Mouse (Mus musculus): ENCODE data around the gene Pi4ka.

Gene Pi4ka

DNA sequence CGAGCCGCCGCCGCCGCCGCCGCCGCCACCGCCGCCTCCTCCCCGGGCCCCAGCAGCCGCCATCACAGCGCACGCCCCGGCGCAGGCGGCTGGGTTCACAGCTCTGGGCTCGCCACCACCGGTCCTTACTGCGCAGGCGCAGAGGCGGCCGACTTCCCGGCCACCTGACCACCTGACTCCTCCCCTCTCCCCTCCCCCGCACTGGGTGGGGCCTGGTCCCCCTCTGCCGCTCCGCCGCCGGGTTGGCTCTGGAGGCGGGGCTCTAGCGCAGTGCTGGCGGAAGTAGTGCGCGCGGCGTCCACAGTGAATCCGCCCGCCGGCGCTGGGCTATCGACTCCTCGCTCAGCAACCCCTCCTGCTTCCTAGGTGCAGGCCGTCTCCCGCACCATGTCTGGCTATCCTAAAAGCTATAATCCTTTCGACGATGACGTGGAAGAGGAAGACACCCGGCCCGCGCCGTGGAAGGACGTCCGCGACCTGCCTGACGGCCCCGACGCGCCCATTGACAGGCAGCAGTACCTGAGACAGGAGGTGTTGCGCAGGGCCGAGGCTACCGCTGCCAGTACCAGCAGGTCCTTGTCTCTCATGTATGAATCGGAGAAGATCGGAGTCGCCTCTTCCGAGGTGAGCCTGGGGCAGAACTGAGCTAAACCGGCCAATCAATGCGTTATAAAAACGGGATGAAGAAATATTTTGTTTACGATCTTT, at the start of gene Pi4ka, which contains the start of gene Snap29:
Gene Pi4ka (minus strand): TSS at position 579 of the 708 bp plus-strand sequence.
Gene Snap29 (plus strand): TSS at position 251 of the 708 bp plus-strand sequence.
- peak; percentile 100 for DNase-seq (ENCODE audit: low spot score)

DNA sequence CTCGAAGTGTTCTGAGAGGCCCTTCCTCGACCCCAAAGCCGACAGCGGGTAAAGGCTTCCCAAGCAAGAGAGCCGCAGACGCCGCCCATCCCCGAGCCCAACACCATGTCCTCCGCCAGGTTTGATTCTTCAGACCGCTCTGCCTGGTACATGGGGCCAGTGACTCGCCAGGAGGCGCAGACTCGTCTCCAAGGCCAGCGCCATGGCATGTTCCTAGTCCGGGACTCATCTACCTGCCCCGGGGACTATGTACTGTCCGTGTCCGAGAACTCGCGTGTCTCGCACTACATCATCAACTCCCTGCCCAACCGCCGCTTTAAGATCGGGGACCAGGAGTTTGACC, 46.2 kb upstream of the Pi4ka start:
- no peak for DNase-seq (ENCODE audit: low spot score)

DNA sequence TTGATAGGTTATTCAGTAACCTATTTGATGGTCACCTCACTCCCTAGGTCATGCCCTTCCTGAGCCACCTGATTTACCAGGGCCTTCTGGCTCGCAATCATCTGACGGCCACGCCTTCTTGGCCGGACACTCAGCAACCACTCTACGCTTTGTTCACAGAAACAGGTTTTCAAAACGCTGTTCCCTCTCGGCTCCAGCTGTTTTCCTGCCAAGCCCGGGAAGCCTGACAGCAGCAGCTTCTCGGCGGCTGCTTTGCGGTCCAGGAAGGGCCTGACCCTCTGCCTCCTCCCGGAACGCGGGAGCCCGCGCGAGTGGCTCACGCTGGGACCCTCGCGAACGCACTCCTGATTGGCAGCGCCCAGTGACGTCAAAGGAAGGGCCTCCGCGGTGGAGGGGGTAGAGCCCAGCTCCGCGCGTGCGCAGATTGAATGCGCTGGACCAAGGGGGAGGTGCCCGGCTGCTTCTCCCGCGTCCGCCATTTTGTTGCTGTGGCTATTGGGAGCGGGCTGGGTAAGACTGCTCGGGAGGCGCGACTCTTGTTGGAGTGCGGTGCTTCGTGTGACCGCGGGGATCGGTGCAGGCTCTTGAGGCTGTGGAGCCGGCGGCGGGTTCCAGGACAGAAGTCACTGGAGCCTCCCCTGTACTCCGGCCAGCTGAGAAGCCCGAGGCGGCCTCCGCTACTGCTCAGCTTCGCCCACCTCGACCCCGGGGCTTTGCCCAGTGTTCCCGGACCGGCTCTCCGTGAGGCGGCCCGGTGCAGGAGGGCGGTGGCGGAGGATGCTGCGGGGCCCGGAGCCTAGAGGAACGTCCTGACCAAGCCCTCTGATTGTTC, 45.6 kb upstream of the Pi4ka start, which contains the start of gene Crkl:
Gene Crkl (plus strand): TSS at position 447 of the 832 bp plus-strand sequence.
- DNase-seq (ENCODE audit: low spot score), result peak; percentile 98

DNA sequence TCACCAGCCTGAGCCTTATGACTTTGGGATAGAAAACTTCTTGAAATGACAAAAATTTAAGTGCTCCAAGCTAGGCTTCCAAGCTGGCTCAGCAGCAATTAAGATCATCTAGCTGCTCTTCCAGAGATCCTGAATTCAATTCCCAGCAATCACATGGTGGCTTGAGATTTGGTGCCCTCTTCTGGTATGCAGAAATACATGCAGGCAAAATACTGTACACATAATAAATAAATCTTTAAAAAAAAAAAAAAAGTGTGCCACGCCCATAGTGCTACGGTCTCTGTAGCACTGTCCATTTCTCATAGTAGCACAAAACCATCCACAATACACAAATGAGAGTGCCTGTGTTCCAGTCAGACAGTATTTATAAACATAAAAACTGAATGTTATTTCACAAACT, 26.5 kb upstream of the Pi4ka start:
- no peak for DNase-seq (ENCODE audit: low spot score)

DNA sequence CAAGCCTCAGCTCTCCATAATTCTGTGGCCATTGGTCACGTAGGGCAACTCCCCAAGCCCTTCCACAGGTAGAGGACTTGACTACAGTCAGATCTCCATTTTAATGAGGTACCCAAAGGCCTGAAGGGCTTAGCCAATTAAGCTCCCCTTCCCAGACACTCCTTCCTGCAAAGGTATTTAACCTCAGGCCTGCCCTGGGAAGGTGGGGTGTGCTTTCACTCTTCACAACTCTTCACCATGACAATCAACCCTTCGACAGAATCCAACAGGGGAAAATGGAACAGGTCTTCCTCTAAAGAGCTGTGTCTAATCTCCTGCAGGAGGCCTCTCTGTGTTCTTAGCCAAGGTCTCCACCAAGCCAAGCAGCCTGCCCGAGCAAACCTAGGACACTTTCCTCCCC, 16.9 kb upstream of the Pi4ka start:
- no peak for DNase-seq (ENCODE audit: low spot score)

DNA sequence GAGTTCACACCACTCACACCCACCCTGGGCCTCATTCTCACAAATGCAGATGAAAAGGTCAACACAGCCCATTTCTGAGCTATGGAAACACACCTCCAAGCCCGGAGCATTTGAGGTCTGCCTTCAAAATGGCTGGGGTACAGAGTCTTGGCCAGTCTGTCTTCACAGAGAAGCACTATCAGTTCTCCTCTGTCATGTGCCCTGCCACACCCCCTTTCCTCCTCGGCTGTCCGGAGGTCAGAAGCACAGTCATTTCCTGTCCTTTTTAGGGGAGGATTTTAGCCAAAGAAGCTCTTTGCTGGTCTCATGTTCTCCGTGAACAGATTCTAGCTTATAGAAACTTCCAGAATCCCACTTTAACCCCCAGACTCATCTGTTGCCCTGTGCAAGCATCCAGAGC, 4.1 kb upstream of the Pi4ka start:
- DNase-seq (ENCODE audit: low spot score), result no peak

DNA sequence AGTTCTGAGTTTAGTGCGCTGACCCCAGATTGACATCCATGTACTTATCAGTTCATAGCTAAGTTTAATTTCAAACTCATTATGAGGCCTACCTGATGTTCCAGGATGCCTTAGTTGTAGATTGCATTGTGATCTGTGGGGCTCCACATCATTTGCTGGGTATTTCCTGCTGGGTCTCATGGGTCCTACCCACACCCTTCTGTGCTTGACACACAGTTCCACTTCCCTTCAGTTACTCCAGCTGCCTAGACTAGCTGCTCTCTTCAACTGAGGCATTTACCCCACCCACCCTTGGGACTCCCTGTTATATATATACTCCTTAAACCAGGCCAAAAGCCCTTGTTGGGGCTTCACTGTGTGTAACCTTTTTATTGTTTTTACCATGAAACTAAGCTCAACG, 2.9 kb upstream of the Pi4ka start:
- DNase-seq (ENCODE audit: low spot score), result no peak

DNA sequence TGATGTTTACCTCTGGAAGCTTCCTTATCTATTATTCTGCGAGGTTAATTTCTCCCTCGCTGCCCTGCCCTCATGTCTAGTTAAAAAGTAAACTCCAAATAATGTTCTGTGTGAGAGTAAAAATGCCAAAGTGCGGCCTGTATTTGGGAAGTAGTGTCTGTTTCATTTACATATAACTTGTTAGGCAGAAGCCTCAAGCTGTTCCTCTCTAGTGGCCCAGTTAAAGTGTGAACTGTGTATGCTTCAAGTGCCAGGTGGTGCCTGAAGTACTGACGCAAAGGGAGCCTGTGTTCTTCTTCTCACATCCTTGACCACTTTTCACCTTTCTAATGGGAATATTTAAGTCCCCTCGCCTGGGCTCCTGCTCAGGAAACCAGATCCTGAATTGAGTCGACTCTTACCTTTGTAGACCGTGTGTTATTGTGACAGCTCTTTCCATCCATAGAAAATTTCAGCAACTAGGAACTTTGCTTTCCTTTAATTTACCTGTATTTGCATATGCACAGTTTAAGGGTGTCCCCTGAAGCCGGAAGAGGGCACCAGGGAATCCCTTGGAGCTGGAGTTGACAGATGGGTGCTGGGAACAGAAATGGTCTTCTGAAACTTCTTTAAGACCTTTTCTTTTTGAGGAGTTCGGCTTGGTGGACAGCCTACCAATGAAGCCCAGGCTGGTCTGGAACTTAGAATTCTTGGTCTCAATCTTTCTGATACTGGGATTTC, 558 bp upstream of the Pi4ka start:
- no peak for DNase-seq (ENCODE audit: low spot score)

DNA sequence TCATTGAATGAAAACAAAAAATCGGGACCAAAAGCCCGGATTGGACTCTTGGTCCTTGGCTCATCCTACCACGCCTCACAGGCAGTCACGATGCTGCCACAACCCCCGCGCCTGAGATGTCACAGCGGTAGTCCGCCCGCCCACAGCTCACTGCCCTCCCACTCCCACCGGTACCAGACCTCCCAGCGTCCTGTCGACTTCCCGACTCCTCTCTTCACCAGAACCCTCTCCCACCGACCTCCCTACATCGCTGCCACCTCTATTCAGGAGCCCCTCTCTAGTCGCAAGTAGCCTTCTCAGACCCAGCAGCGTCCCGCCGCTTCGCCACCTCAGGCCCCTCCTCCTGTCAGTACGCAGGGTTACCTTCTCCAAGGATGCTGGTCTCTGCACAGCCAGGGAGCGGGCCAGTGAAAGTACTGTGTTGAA, 830 bp downstream of the Pi4ka start:
- peak; percentile 81 for DNase-seq (ENCODE audit: low spot score)

DNA sequence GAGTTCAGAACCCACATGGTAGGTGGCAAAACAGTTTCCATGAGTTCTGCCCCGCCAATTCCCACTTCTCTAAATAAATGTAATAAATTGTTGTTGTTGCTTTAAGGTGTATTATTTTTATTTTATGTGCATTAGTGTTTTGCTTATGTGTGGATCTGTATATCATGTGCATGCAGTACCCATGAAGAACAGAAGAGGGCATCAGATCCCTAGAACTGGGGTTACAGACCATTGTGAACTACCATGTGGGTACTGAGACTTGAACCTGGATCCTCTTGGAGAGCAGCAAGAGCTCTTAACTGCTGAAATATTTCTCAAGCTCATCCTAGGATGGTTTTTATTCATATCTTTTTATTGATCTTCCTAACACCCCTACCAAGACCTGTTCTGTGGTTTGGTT, 3.3 kb downstream of the Pi4ka start:
- no peak for DNase-seq (ENCODE audit: low spot score)

DNA sequence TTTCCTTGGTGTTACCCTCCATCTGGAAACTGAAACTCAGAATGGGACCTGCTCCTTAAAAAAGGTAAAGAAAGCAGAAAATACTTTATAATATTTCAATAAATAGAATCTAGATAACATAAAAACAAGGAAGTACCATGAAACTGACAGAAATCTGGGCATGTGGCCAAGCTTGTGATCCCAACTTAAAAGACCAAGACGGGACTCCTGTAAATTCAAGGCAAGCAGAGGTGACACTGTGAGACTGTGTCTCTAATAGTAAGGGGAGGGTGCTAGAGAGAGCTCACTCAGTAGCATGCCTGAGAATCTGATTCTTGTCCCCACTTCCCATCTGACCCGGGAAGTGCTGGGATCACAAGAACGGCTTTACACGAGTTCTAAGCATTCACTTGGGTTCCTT, 13.3 kb downstream of the Pi4ka start:
- DNase-seq (ENCODE audit: low spot score), result no peak

DNA sequence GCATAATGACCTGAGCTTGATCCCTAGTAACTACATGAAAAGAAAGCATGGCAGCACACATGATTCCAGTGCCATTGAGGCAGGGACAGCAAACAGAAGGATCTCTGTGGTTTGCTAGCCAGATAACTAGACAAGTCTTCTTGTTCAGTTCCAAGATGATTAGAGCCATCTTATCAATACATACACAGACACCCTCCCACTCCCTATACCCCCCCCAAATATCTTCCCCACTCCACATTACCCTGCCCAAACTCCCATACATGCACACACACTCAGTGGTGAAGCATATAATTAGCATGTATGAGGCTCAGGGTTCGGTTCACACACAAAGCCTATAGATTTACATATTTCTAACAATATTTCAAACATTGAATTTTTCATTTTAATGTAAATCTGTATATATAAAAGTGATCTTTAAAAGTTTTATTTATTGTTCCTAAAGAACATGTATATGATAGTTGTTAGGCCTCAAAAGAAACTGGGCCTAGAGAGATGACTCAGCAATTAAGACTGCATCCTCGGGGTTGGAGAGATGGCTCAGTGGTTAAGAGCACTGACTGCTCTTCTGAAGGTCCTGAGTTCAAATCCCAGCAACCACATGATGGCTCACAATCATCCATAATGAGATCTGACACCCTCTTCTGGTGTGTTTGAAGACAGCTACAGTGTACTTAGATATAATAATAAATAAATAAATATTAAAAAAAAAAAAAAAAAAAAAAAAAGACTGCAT, 22.4 kb downstream of the Pi4ka start:
- no peak for DNase-seq (ENCODE audit: low spot score)

DNA sequence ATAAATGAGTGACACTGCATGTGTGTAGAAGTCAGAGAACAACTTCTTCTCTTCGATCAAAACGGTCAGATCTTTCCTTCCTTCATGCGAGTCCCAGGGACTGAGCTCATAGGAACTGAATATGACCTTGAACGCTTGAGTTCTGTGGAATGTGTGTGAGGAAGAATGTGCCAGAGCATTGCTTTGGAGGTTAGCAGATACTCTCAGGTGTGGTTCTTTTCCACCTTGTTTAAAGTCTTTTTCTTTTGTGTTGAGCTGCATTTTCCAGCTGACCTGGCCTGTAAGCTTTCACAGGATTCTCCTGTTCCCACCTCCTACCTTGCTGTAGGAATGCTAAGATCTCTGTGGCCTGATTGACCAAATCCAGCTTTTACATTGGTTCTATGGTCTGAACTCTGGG, 23.8 kb downstream of the Pi4ka start:
- DNase-seq (ENCODE audit: low spot score), result no peak

DNA sequence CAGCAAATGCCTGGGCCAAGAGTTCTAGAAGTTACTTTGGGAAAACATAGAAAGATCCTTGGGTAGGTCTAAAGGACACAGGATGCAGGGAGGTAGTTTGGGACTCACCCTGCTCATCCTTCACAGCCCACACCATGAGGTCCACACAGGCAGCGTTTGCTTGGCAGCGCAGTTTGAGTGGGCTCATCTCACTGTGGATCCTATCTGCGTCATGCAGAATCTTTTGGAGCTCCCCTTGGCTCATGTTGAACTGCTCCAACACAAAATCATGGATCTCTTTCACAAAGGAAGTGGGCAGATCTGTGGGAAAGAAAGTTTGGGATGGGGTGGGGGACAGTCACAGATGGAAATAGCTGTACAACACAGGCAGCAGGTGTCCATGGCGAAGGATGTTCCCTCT, 47.3 kb downstream of the Pi4ka start:
- no peak for DNase-seq (ENCODE audit: low spot score)

DNA sequence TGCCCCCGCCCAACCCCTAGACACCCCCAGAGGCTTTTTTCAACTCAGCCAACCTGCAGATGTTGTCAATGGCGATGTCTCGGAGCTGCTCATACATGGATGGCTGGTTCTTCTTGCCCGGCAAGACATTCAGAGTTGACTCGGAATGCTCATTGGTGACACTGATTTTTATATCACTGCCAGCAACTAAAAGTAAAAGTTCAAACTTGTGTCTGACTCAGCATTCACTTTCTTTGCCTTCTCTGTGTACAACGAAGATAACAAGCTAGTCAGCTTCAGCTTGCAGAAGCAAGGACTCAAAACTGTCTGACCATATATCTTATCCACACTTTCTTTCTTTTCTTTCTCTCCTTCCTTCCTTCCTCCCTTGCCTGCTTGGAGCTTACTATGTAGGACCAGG, 50.1 kb downstream of the Pi4ka start:
- DNase-seq (ENCODE audit: low spot score), result no peak

DNA sequence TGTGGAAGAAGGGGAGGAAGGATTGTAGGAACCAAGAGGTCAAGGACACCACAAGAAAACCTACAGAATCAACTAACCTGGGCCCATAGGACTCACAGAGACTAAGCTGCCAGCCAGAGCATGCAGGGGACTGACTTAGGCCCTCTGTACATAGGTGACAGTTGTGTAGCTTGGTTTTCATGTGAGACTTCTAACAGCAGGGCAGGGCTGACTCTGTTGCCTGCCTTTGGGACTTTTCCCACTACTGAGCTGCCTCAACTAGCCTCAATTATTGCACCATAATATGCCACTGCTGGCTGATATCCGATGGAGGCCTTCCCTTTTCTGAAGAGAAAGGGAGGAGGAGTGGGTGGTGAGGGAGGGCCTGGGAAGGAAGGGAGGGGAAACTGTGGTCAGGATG, 59.3 kb downstream of the Pi4ka start:
- DNase-seq (ENCODE audit: low spot score), result no peak

DNA sequence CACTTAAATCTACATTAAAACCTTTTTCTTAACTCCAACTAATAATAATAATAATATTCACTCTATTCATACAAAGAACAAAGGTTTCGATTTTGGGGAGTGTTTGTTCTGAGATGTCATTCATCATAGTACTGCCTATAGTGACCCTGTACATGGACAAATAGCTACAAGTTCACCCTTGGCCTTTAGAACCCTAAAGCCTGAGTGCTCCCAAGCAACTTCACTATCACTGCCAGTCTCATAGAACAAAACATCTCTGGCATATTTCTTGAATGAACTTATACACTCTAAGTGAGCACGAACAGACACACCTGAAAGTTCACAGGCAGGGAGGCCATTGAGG, 60.3 kb downstream of the Pi4ka start:
- DNase-seq (ENCODE audit: low spot score), result no peak

DNA sequence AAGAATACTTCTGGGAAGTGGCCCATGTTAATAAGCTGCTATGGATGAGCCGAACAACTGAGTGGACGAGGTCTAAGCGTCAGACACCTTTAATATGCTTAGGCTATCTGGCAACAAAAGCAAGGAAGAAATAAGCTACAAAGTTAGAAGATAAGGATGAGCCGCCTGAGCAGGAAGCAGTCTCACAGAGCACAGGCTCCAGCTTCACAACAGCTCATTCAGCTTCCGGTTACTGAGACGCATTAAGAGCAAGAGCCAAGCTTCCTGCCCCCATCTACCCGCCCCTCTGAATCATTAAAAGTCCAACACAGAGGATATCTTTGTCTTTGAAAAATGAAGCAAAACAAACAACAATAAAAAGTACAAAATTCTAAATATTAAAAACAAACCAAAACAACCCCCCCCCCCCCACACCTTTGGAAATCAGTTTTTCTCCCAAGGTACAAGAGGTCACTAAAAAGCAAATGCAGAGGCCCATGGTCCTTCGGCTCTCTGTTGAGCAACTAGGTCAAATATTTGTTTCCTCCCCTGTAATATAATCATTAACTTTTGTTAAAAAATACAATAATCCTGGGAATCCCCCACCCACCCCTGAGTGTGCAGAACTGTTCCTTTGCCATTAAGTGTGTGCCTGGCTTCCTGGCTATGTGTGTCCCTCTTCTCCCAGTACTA, 60.8 kb downstream of the Pi4ka start:
- no peak for DNase-seq (ENCODE audit: low spot score)

DNA sequence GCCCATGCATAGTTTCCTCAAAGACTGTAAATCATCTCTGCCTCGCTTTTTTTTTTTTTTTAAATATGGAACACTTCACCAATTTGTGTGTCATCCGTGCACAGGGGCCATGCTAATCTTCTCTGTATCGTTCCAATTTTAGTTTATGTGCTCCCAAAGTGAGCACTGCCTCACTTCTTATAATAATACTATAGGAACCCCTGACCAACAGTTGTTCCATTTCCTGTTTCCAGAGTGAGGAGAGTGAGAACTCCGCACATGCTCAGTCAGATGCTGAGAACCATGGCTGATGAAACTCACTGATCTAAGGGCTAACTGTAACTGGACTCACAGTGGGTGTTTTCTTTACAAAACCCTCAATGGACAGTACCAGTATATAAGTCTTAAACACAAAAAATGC, 64.3 kb downstream of the Pi4ka start:
- no peak for DNase-seq (ENCODE audit: low spot score)

DNA sequence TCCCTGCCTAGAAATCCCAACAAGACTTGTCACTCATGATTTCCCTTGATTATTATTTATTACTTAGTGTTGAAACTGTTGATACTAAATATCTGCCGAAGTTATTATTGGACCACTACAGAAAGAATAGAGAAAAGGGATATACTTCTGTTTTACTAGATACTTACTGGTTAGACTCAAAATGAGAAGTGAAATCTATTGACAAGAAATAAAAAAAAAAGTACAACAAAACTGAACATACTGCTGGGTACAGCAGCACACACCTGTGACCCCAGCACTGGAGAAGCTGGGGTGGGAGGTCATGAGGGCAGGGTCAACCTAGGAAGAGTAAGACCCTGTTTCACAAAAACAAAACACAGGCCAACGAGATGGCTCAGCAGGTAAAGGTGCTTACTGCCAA, 65.4 kb downstream of the Pi4ka start:
- DNase-seq (ENCODE audit: low spot score), result no peak

DNA sequence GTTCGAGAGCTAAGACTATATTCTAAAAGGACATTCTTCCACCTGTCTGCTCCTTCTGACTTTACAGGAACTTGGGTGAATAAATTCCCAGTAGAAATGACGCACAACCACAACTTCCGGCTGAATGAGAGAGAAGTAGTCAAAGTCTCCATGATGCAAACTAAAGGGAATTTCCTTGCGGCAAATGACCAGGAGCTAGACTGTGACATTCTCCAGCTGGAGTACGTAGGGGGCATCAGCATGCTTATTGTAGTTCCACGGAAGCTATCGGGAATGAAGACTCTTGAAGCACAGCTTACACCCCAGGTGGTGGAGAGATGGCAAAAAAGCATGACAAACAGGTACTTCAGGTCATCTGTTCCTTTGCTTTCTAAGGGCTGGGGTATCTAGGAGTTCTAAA, 66.4 kb downstream of the Pi4ka start:
- DNase-seq (ENCODE audit: low spot score), result no peak

DNA sequence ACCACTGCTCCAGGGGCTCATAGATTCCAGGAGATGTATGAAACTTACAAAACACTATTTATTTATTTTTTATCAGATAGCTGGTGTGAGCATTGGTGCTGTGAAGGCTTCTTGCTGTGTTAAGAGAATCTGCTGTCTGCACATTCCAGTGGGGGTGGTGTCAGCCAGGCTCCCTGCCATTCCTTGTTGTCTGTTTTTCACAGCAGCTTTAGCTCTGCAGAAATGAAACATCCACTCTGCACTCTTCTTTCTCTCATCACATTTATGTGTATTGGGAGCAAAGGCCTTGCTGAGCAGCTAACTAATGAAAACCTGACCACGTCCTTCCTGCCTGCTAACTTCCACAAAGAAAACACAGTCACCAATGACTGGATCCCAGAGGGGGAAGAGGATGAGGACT, 70.0 kb downstream of the Pi4ka start:
- DNase-seq (ENCODE audit: low spot score), result no peak
